Mouse (Mus musculus) heart, embryonic 11.5 days (tissue): Measurements from ENCODE around the gene Fyco1. TPM values are rescaled to one million over a fixed set of nuclear protein-coding genes. Genes with fewer than 3 reads are reported as not detected.

Experiments used
- ATAC-seq: fragments of 200-750 bp; cut with Nextera tagmentation; replicated peaks from 2 replicates; pipeline ENCODE4 v1.8.0; 2017; ENCODE audit warnings: moderate library complexity; ENCODE audit not compliant: insufficient number of reproducible peaks, low FRiP score, low TSS enrichment
- H3K27ac ChIP-seq: fragments of 300-500 bp; sonication (generic); 2 replicates; pipeline ENCODE4 v1.5.1; 2014; ENCODE audit warnings: mild to moderate bottlenecking, low read depth, low read length
- H3K27me3 ChIP-seq: fragments of 300-500 bp; sonication (generic); 2 replicates; pipeline ENCODE4 v1.6.1; 2014; ENCODE audit warnings: mild to moderate bottlenecking, low read length, mixed read lengths; ENCODE audit not compliant: control insufficient read depth, insufficient read depth
- H3K36me3 ChIP-seq: fragments of 300-500 bp; sonication (generic); 2 replicates; pipeline ENCODE4 v1.6.1; 2014; ENCODE audit warnings: mild to moderate bottlenecking, low read length, moderate library complexity, mixed read lengths; ENCODE audit not compliant: control insufficient read depth, insufficient read depth
- H3K4me1 ChIP-seq: fragments of 300-500 bp; sonication (generic); 2 replicates; pipeline ENCODE4 v1.6.1; 2014; ENCODE audit warnings: low read length; ENCODE audit not compliant: control insufficient read depth, insufficient read depth
- H3K4me2 ChIP-seq: fragments of 300-500 bp; sonication (generic); 2 replicates; pipeline ENCODE4 v1.6.1; 2014; ENCODE audit warnings: mild to moderate bottlenecking, moderate library complexity
- H3K4me3 ChIP-seq: fragments of 300-500 bp; sonication (generic); 2 replicates; pipeline ENCODE4 v1.5.1; 2014; ENCODE audit warnings: low read depth, low read length
- H3K9ac ChIP-seq: fragments of 300-500 bp; sonication (generic); 2 replicates; pipeline ENCODE4 v1.6.1; 2014; ENCODE audit warnings: mild to moderate bottlenecking, low read depth, low read length, moderate library complexity
- H3K9me3 ChIP-seq: fragments of 300-500 bp; sonication (generic); replicated peaks from 2 replicates; pipeline ENCODE4 v1.6.1; 2016; ENCODE audit warnings: low read length; ENCODE audit not compliant: control insufficient read depth
- WGBS: fragments of 180-500 bp; shearing (Covaris S2); extraction: QIAGEN DNeasy Blood & Tissue Kit; methylation state at CpG from one replicate; pipeline ENCODE4 v1.1.7; 2014; ENCODE audit not compliant: insufficient replicate concordance; 5-methylcytosine and 5-hydroxymethylcytosine counted together
- polyA plus RNA-seq: library from polyadenylated mRNA; unstranded; fragments of >200 nt; fragmentation: Nextera tagmentation; extraction: Ambion mirVana; gene quantifications from 2 replicates; pipeline ENCODE4 v1.2.1, GENCODE M21; 2014

Gene Fyco1
- polyA plus RNA-seq: 27.4 and 29.1 TPM in 2 replicates

GRCm38 (mm10) chr9:123851713-123852448, at the start of gene Fyco1:
Fyco1 (minus strand) TSS chr9:123851899.
- peak; percentile 95 for ATAC-seq
- H3K27me3 ChIP-seq: no peaks in the 10 kb centered on the region

GRCm38 (mm10) chr9:123872049-123872448, 20.4 kb upstream of the Fyco1 start:
- no peaks in the 10 kb centered on the region for H3K27me3 ChIP-seq
- H3K9ac ChIP-seq: no peak overlapping the region
- no peak overlapping the region for H3K4me3 ChIP-seq
- ATAC-seq: no peak
- no peaks in the 10 kb centered on the region for H3K4me1 ChIP-seq
- no peak overlapping the region for H3K4me2 ChIP-seq
- no peaks in the 10 kb centered on the region for H3K9me3 ChIP-seq
- no peaks in the 10 kb centered on the region for H3K36me3 ChIP-seq
- H3K27ac ChIP-seq: no peak overlapping the region
- WGBS: 61% methylated on average over 4 of the region's 4 CpGs

More at GRCm38 (mm10) chr9:123851713-123852448, at the start of gene Fyco1:
- Histone ChIP-seq H3K4me3 (peak within 1 kb of the TSS; percentile 63), H3K27ac (peak within 1 kb of the TSS; percentile 88), H3K4me1 (0 out of 2 replicates have a peak, but pooled peaks cover 7% of the 10 kb centered on the region), H3K9me3 (no peaks in the 10 kb centered on the region), H3K9ac (peak within 1 kb of the TSS; percentile 93), H3K4me2 (peak within 1 kb of the TSS; percentile 83), H3K36me3 (no peaks in the 10 kb centered on the region)
- under 1% methylated on average over 47 of the region's 47 CpGs for WGBS

- no peaks in the 10 kb centered on the region for H3K36me3 ChIP-seq
- no peaks in the 10 kb centered on the region for H3K9me3 ChIP-seq
- 65% methylated on average over 3 of the region's 6 CpGs for WGBS
- H3K4me2 ChIP-seq: no peak overlapping the region
- ATAC-seq: no peak
- H3K4me1 ChIP-seq: no peaks in the 10 kb centered on the region
- no peaks in the 10 kb centered on the region for H3K27me3 ChIP-seq
- H3K27ac ChIP-seq: no peak overlapping the region
- H3K9ac ChIP-seq: no peak overlapping the region
- H3K4me3 ChIP-seq: no peak overlapping the region
These were observed 17.6 kb upstream of the Fyco1 start for GRCm38 (mm10) chr9:123869167-123869784.

GRCm38 (mm10) chr9:123863641-123864040, 11.9 kb upstream of the Fyco1 start:
- Histone ChIP-seq H3K4me3 (no peak overlapping the region), H3K9ac (no peak overlapping the region), H3K27ac (no peak overlapping the region), H3K27me3 (no peaks in the 10 kb centered on the region), H3K9me3 (no peaks in the 10 kb centered on the region), H3K4me2 (no peak overlapping the region), H3K36me3 (no peaks in the 10 kb centered on the region), H3K4me1 (no peaks in the 10 kb centered on the region)
- no peak for ATAC-seq
- 76% methylated on average over 1 of the region's 1 CpGs for WGBS

- ATAC-seq: no peak
These were observed 11.4 kb upstream of the Fyco1 start for GRCm38 (mm10) chr9:123862895-123863616.

GRCm38 (mm10) chr9:123861929-123862328, 10.2 kb upstream of the Fyco1 start, which contains the start of gene Xcr1:
Xcr1 (minus strand) TSS chr9:123862029.
- WGBS: 82% methylated on average over 9 of the region's 9 CpGs
- Histone ChIP-seq H3K4me3 (no peak within 1 kb of the TSS), H3K9me3 (no peaks in the 10 kb centered on the region), H3K9ac (no peak within 1 kb of the TSS), H3K27ac (no peak within 1 kb of the TSS), H3K27me3 (no peaks in the 10 kb centered on the region), H3K36me3 (no peaks in the 10 kb centered on the region), H3K4me1 (no peaks in the 10 kb centered on the region), H3K4me2 (no peak within 1 kb of the TSS)
- ATAC-seq: no peak

More at GRCm38 (mm10) chr9:123862895-123863616, 11.4 kb upstream of the Fyco1 start:
- Histone ChIP-seq H3K4me1 (no peaks in the 10 kb centered on the region), H3K9ac (no peak overlapping the region), H3K4me3 (no peak overlapping the region), H3K27me3 (no peaks in the 10 kb centered on the region), H3K4me2 (no peak overlapping the region), H3K27ac (no peak overlapping the region), H3K36me3 (no peaks in the 10 kb centered on the region), H3K9me3 (no peaks in the 10 kb centered on the region)
- WGBS: 79% methylated on average over 1 of the region's 1 CpGs

- no peak overlapping the region for H3K9ac ChIP-seq
- WGBS: 74% methylated on average over 2 of the region's 2 CpGs
- ATAC-seq: no peak
- no peaks in the 10 kb centered on the region for H3K36me3 ChIP-seq
- H3K27me3 ChIP-seq: no peaks in the 10 kb centered on the region
- H3K4me3 ChIP-seq: no peak overlapping the region
- H3K9me3 ChIP-seq: no peaks in the 10 kb centered on the region
- no peak overlapping the region for H3K4me2 ChIP-seq
- no peak overlapping the region for H3K27ac ChIP-seq
- no peaks in the 10 kb centered on the region for H3K4me1 ChIP-seq
These were observed 5.1 kb upstream of the Fyco1 start for GRCm38 (mm10) chr9:123856836-123857235.
